22 mouse cellular contexts compared by ENCODE assay signal in genomic region chr17:45894166-45894565, GRCm38 (mm10).
"Had no signal": no experiment of that assay in that cellular context is flagged by ENCODE, and none has a peak within 500 bp of the region (broad histone marks: within the 10 kb centered on the region; RNA-seq: fewer than 3 reads in every experiment).

No protein-coding gene starts in this region.

- H3K27ac ChIP-seq: heart, embryonic 13.5 days; heart, embryonic 15.5 days; hindbrain, embryonic 13.5 days; hindbrain, embryonic 15.5 days; hindbrain, postnatal 0 days; kidney, embryonic 15.5 days; kidney, postnatal 0 days; limb, embryonic 13.5 days; liver, embryonic 12.5 days; liver, embryonic 14.5 days had no signal

- H3K36me3 ChIP-seq: heart, embryonic 13.5 days; heart, embryonic 15.5 days; hindbrain, embryonic 13.5 days; hindbrain, embryonic 15.5 days; kidney, embryonic 15.5 days; limb, embryonic 13.5 days; limb, embryonic 15.5 days; liver, embryonic 12.5 days had no signal

- H3K27me3 ChIP-seq: heart, embryonic 13.5 days; hindbrain, embryonic 13.5 days; hindbrain, embryonic 15.5 days; kidney, embryonic 15.5 days; limb, embryonic 13.5 days; limb, embryonic 15.5 days had no signal

- H3K4me1 ChIP-seq: liver, embryonic 12.5 days had no signal

- H3K4me3 ChIP-seq: heart, adult 2 months; heart, embryonic 13.5 days; heart, embryonic 15.5 days; hindbrain, embryonic 13.5 days; hindbrain, embryonic 15.5 days; kidney, embryonic 15.5 days; limb, embryonic 13.5 days; limb, embryonic 15.5 days; liver, embryonic 12.5 days had no signal

- DNase-seq: gastrocnemius, postnatal 10 days; gastrocnemius, postnatal 36 days; heart, adult 11 months; heart, adult 2 months; heart, postnatal 14 days; heart, postnatal 36 days; kidney, adult 11 months; kidney, adult 2 months; kidney, adult 9 months; kidney, postnatal 14 days; kidney, postnatal 36 days had no signal

- H3K9me3 ChIP-seq: heart, embryonic 15.5 days; hindbrain, embryonic 13.5 days; hindbrain, embryonic 15.5 days; kidney, embryonic 15.5 days; limb, embryonic 15.5 days; liver, embryonic 12.5 days had no signal
